In the genomic region with DNA sequence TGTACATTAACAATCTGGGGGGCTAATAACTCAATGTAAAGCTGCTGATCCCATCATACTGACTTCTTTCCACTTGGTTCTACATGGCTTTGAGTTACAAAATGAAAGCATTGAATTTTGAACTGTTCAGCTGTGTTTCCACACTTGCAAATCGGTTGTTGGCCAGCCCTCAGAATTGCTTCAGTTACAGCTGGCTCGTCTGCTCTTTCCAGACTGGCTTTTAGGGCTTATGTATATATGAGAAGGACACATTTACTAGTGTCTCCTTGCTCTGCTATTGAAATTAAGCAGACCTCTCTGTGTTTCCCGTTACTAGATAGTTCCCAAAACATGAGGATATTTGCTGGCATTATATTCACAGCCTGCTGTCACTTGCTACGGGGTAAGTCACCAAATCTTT, we compare ENCODE assay signal across 11 mouse cellular contexts. TPM values are rescaled to one million over a fixed set of nuclear protein-coding genes. Genes with fewer than 3 reads are reported as not detected.
DNase-seq lines count a peak whose midpoint lies in the region; ATAC-seq and TF ChIP-seq lines count a peak whose summit lies in the region.
"Had no signal": no experiment of that assay in that cellular context is flagged by ENCODE, and none has a peak within 500 bp of the region (broad histone marks: within the 10 kb centered on the region; RNA-seq: fewer than 3 reads in every experiment).

No protein-coding gene starts in this region.

- H3K36me3 ChIP-seq in thymus, adult 2 months (ENCODE audit: control insufficient read depth, insufficient read depth, low read length): peaks cover 14% of the 10 kb centered on the region; the same call in 1 of the 2 replicates
- no peaks in the 10 kb centered on the region for H3K36me3 ChIP-seq in hindbrain, embryonic 16.5 days (ENCODE audit: control insufficient read depth, insufficient read depth, low read length)

- H3K9me3 ChIP-seq in hindbrain, embryonic 16.5 days (ENCODE audit: control insufficient read depth, low read length): no peaks in the 10 kb centered on the region

- no peaks in the 10 kb centered on the region for H3K27me3 ChIP-seq in thymus, adult 2 months (ENCODE audit: control insufficient read depth, insufficient read depth, low read length)
- no peaks in the 10 kb centered on the region for H3K27me3 ChIP-seq in cerebellum, adult 2 months (ENCODE audit: control insufficient read depth, insufficient read depth, low read length)
- H3K27me3 ChIP-seq in hindbrain, embryonic 16.5 days (replicated peaks; ENCODE audit: control insufficient read depth, insufficient read depth, low read length): no peaks in the 10 kb centered on the region
- H3K27me3 ChIP-seq: Patski had no signal

- H3K4me3 ChIP-seq in thymus, adult 2 months (ENCODE audit: control insufficient read depth, insufficient read depth, low read length): no peak overlapping the region
- H3K4me3 ChIP-seq in cerebellum, adult 2 months (replicated peaks; ENCODE audit: insufficient read depth, low read depth, low read length): no peak overlapping the region
- H3K4me3 ChIP-seq in hindbrain, embryonic 16.5 days (ENCODE audit: low read length): no peak overlapping the region

- ATAC-seq in hindbrain, embryonic 16.5 days: no peak
- ATAC-seq: Patski had no signal

- peak; percentile 34 to 63 for DNase-seq in heart, adult 18-20 months
- no peak for DNase-seq in heart, postnatal 4 days
- no peak for DNase-seq in thymus, adult 2 months
- no peak for DNase-seq in thymus, postnatal 10 days (ENCODE audit: low spot score in 2 of 2)
- DNase-seq in layer of hippocampus, postnatal 36 days: peak; percentile 22 to 24
- peak; percentile 43 for DNase-seq in telencephalon, adult 2 months (ENCODE audit: low read depth, low spot score)
- no peak for DNase-seq in cerebellum, adult 2 months
- DNase-seq: kidney, postnatal 10 days had no signal

- WGBS in thymus, adult 2 months: 9% methylated on average over 4 of the region's 4 CpGs
- WGBS in cerebellum, adult 2 months: 57% methylated on average over 4 of the region's 4 CpGs
- WGBS in hindbrain, embryonic 16.5 days: 75% methylated on average over 4 of the region's 4 CpGs

- no peak for TF ChIP-seq POLR2A in thymus, adult 2 months (IDR thresholded peaks at IDR 0.05; ENCODE audit: control insufficient read depth, extremely low read depth, insufficient read depth, low read length, poor library complexity)
- TF ChIP-seq POLR2A in cerebellum, adult 2 months (IDR thresholded peaks at IDR 0.05; ENCODE audit: borderline replicate concordance, insufficient read depth, low read length): no peak

- peak overlapping the region; percentile 53 for H3K27ac ChIP-seq in thymus, adult 2 months (ENCODE audit: control insufficient read depth, insufficient read depth, low read length)
- no peak overlapping the region for H3K27ac ChIP-seq in cerebellum, adult 2 months (ENCODE audit: insufficient read depth, low read length)
- no peak overlapping the region for H3K27ac ChIP-seq in hindbrain, embryonic 16.5 days (ENCODE audit: low read depth, low read length)

- no peak overlapping the region for H3K4me2 ChIP-seq in hindbrain, embryonic 16.5 days (ENCODE audit: low read length)

- no peak overlapping the region for H3K9ac ChIP-seq in hindbrain, embryonic 16.5 days (ENCODE audit: low read depth, low read length)

- no peak for TF ChIP-seq CTCF in thymus, adult 2 months (IDR thresholded peaks at IDR 0.05; ENCODE audit: borderline replicate concordance, control insufficient read depth, extremely low read depth, insufficient read depth, low read length, poor library complexity)
- no peak for TF ChIP-seq CTCF in cerebellum, adult 2 months (IDR thresholded peaks at IDR 0.05; ENCODE audit: borderline replicate concordance, insufficient read depth, low read depth, low read length)

- H3K4me1 ChIP-seq in thymus, adult 2 months (replicated peaks; ENCODE audit: control insufficient read depth, insufficient read depth, low read length): peaks cover 7% of the 10 kb centered on the region
- H3K4me1 ChIP-seq in cerebellum, adult 2 months (ENCODE audit: control insufficient read depth, insufficient read depth, low read length): no peaks in the 10 kb centered on the region
- H3K4me1 ChIP-seq in hindbrain, embryonic 16.5 days (ENCODE audit: control insufficient read depth, insufficient read depth, low read depth, low read length): peaks cover 4% of the 10 kb centered on the region

RNA-seq across cellular contexts. Expression of gene Cd274, which starts 4.9 kb away (rescaled TPM):
- 1 to 10 TPM; 2.6 to 9.4 TPM for total RNA-seq in heart, adult 18-20 months (2021)
- total RNA-seq in heart, postnatal 4 days (2021): under 1 TPM; 0.60 to 0.65 TPM
- polyA plus RNA-seq in thymus, adult 2 months (2012; rRNA removed): 21.1 and 22.9 TPM in 2 replicates
- 1 to 10 TPM in 1 of 2 experiments, under 1 TPM in 1; 0.94 to 1.3 TPM for total RNA-seq in layer of hippocampus, postnatal 36 days (2021)
- 1.3 and 1.6 TPM in 2 replicates for polyA plus RNA-seq in cerebellum, adult 2 months (2012; rRNA removed)
- 0.56 and 0.76 TPM in 2 replicates for polyA plus RNA-seq in hindbrain, embryonic 16.5 days (2015; fragmentation: Nextera tagmentation; extraction: Ambion mirVana)

RNA-seq across cellular contexts. Expression of gene Plgrkt, which starts 4.9 kb away (rescaled TPM):
- 10 to 100 TPM; 26.8 to 27.8 TPM for total RNA-seq in heart, adult 18-20 months (2021)
- total RNA-seq in heart, postnatal 4 days (2021): 10 to 100 TPM; 29.8 to 30.6 TPM
- polyA plus RNA-seq in thymus, adult 2 months (2012; rRNA removed): 116 and 144 TPM in 2 replicates
- total RNA-seq in layer of hippocampus, postnatal 36 days (2021): 10 to 100 TPM; 27.9 to 32.1 TPM
- polyA plus RNA-seq in cerebellum, adult 2 months (2012; rRNA removed): 31.0 and 34.0 TPM in 2 replicates
- polyA plus RNA-seq in hindbrain, embryonic 16.5 days (2015; fragmentation: Nextera tagmentation; extraction: Ambion mirVana): 66.4 and 71.9 TPM in 2 replicates

RNA-seq across cellular contexts. Expression of gene Rln1, which starts 37.7 kb away (rescaled TPM):
- total RNA-seq in heart, adult 18-20 months (2021): not detected
- total RNA-seq in heart, postnatal 4 days (2021): under 1 TPM in 1 of 2 experiments, not detected in 1; 0.50 TPM
- polyA plus RNA-seq in thymus, adult 2 months (2012; rRNA removed): 0.20 and 0.38 TPM in 2 replicates
- total RNA-seq in layer of hippocampus, postnatal 36 days (2021): 1 to 10 TPM; 1.1 to 2.5 TPM
- 0.49 and 0.79 TPM in 2 replicates for polyA plus RNA-seq in cerebellum, adult 2 months (2012; rRNA removed)
- polyA plus RNA-seq in hindbrain, embryonic 16.5 days (2015; fragmentation: Nextera tagmentation; extraction: Ambion mirVana): 3.5 and 4.6 TPM in 2 replicates
- total RNA-seq: neutrophil, adult 5-6 weeks had no signal
- polyA plus RNA-seq: Patski had no signal

RNA-seq across cellular contexts. Expression of gene Pdcd1lg2, which starts 38.6 kb away (rescaled TPM):
- under 1 TPM in 1 of 2 experiments, not detected in 1; 0.15 TPM for total RNA-seq in heart, adult 18-20 months (2021)
- total RNA-seq in heart, postnatal 4 days (2021): not detected
- polyA plus RNA-seq in thymus, adult 2 months (2012; rRNA removed): 4.0 and 4.7 TPM in 2 replicates
- not detected for total RNA-seq in layer of hippocampus, postnatal 36 days (2021)
- 0.08 TPM in 1 of 2 replicates, not detected in the other for polyA plus RNA-seq in cerebellum, adult 2 months (2012; rRNA removed)
- polyA plus RNA-seq in hindbrain, embryonic 16.5 days (2015; fragmentation: Nextera tagmentation; extraction: Ambion mirVana): 0.09 and 0.12 TPM in 2 replicates

RNA-seq across cellular contexts. Expression of gene Insl6, which starts 47.0 kb away (rescaled TPM):
- total RNA-seq in heart, adult 18-20 months (2021): under 1 TPM; 0.40 to 0.72 TPM
- under 1 TPM; 0.41 to 0.81 TPM for total RNA-seq in heart, postnatal 4 days (2021)
- 9.6 and 9.8 TPM in 2 replicates for polyA plus RNA-seq in thymus, adult 2 months (2012; rRNA removed)
- total RNA-seq in layer of hippocampus, postnatal 36 days (2021): not detected
- 1.0 and 1.2 TPM in 2 replicates for polyA plus RNA-seq in cerebellum, adult 2 months (2012; rRNA removed)
- polyA plus RNA-seq in hindbrain, embryonic 16.5 days (2015; fragmentation: Nextera tagmentation; extraction: Ambion mirVana): 1.4 and 2.3 TPM in 2 replicates

Comparison
In these comparisons a context has a peak if more than half of its experiments do, and no peak if none do; other contexts are left out.
1. DNase-seq: peak in heart, adult 18-20 months (2 of 2), layer of hippocampus, postnatal 36 days (2 of 2) and telencephalon, adult 2 months (single experiment); none in heart, postnatal 4 days (single experiment), thymus, adult 2 months (single experiment), thymus, postnatal 10 days (0 of 2) and cerebellum, adult 2 months (0 of 2).